Mouse (Mus musculus) intestine, embryonic 14.5 days (tissue): ENCODE measurements around the gene Gm10100. TPM values are rescaled to one million over a fixed set of nuclear protein-coding genes. Genes with fewer than 3 reads are reported as not detected.
"Not testable (repeated sequence)": the region's sequence is repeated elsewhere in the genome, so short reads cannot be mapped to it uniquely, and the experiment has no call there.

ENCODE experiments used
- ATAC-seq: fragments of 200-750 bp; cut with Nextera tagmentation; replicated peaks from 2 replicates; pipeline ENCODE4 v1.8.0; 2017; ENCODE audit warnings: low read depth, moderate number of reproducible peaks, moderate TSS enrichment, moderate library complexity; ENCODE audit not compliant: low FRiP score, low TSS enrichment
- DNase-seq: peaks from one replicate; pipeline ENCODE4 v3.0.0-alpha.2; 2018; ENCODE audit warnings: low spot score
- H3K27ac ChIP-seq: fragments of 300-500 bp; sonication (generic); 2 replicates; pipeline ENCODE4 v1.5.1; 2014; ENCODE audit warnings: low read depth, mild to moderate bottlenecking, control low read depth
- H3K27me3 ChIP-seq: fragments of 300-500 bp; sonication (generic); replicated peaks from 2 replicates; pipeline ENCODE4 v1.6.1; 2014; ENCODE audit warnings: low read length, control low read depth; ENCODE audit not compliant: control insufficient read depth, insufficient read depth
- H3K36me3 ChIP-seq: fragments of 300-500 bp; sonication (generic); 2 replicates; pipeline ENCODE4 v1.6.1; 2014; ENCODE audit warnings: low read length, control low read depth; ENCODE audit not compliant: control insufficient read depth, insufficient read depth
- H3K4me1 ChIP-seq: fragments of 300-500 bp; sonication (generic); replicated peaks from 2 replicates; pipeline ENCODE4 v1.6.1; 2014; ENCODE audit warnings: low read length, control low read depth, mixed read lengths; ENCODE audit not compliant: control insufficient read depth, insufficient read depth
- H3K4me2 ChIP-seq: fragments of 300-500 bp; sonication (generic); 2 replicates; pipeline ENCODE4 v1.6.1; 2014; ENCODE audit warnings: low read length
- H3K4me3 ChIP-seq: fragments of 300-500 bp; sonication (generic); 2 replicates; pipeline ENCODE4 v1.5.1; 2014; ENCODE audit warnings: low read depth, low read length, control low read depth, mixed read lengths
- H3K9ac ChIP-seq: fragments of 300-500 bp; sonication (generic); 2 replicates; pipeline ENCODE4 v1.6.1; 2014; ENCODE audit warnings: mild to moderate bottlenecking, low read length
- H3K9me3 ChIP-seq: fragments of 300-500 bp; sonication (generic); 2 replicates; pipeline ENCODE4 v1.6.1; 2016; ENCODE audit warnings: low read length, control low read depth; ENCODE audit not compliant: control insufficient read depth
- WGBS: fragments of 180-500 bp; shearing (Covaris S2); extraction: QIAGEN DNeasy Blood & Tissue Kit; methylation state at CpG from one replicate; pipeline ENCODE4 v1.1.7; 2014; 5-methylcytosine and 5-hydroxymethylcytosine counted together
- polyA plus RNA-seq: library from polyadenylated mRNA; unstranded; fragments of >200 nt; fragmentation: Nextera tagmentation; extraction: Ambion mirVana; gene quantifications from 2 replicates; pipeline ENCODE4 v1.2.1, GENCODE M21; 2014

The Gm10100 gene
- polyA plus RNA-seq, 1 experiment from 2014 or later = not detected

GRCm38 (mm10) chr10:77771225-77771624 lies 44.9 kb downstream of the Gm10100 start, which contains the start of gene Gm3238:
Gene Gm3238, minus strand, starts transcription at chr10:77771325.
- WGBS = 75% methylated on average over 1 of the region's 1 CpGs
- not testable (repeated sequence) for H3K9me3 ChIP-seq, H3K36me3 ChIP-seq, ATAC-seq, H3K27me3 ChIP-seq, H3K4me2 ChIP-seq, H3K4me3 ChIP-seq, H3K4me1 ChIP-seq, H3K9ac ChIP-seq, DNase-seq, H3K27ac ChIP-seq

DNA sequence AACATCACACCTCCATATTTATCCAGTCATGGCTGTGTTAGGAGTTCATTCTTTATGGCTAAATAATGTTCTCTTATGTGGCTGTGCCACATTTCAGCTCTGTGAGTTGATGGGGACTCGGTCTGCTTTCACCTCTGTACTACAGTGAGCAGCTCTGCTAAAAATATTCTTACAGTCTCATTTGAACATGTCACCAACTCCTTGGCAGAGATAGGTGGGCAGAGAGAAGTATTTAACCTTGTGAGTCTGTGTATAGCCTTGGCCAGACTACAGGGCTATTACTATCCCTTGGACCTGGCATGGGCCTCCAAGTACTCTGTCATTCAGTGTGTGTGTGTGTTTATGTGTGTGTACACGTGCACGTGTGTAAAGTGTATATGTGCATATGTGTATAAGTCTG lies 45.9 kb downstream of the Gm10100 start:
- H3K4me2 ChIP-seq, H3K27me3 ChIP-seq, ATAC-seq, H3K9me3 ChIP-seq, H3K36me3 ChIP-seq, H3K4me3 ChIP-seq, H3K9ac ChIP-seq, H3K4me1 ChIP-seq, H3K27ac ChIP-seq, DNase-seq: not testable (repeated sequence)
- WGBS = 90% methylated on average over 1 of the region's 3 CpGs

Other genes with a start within 250 kb of the Gm10100 start
- 39.1 and 41.0 TPM in 2 replicates for gene Fam207a, start 210.7 kb upstream of the Gm10100 start, polyA plus RNA-seq
- 1.9 and 3.1 TPM in 2 replicates for gene Itgb2, start 196.2 kb upstream of the Gm10100 start, polyA plus RNA-seq
- 155 and 156 TPM in 2 replicates for gene Pttg1ip, start 144.8 kb upstream of the Gm10100 start, polyA plus RNA-seq
- gene Sumo3, start 120.4 kb upstream of the Gm10100 start, polyA plus RNA-seq = 314 and 336 TPM in 2 replicates
- gene Gm49325, start 120.3 kb upstream of the Gm10100 start, polyA plus RNA-seq = 2.0 TPM in 1 of 2 replicates, not detected in the other
- 46.7 and 48.5 TPM in 2 replicates for gene Ube2g2, start 104.2 kb upstream of the Gm10100 start, polyA plus RNA-seq
- 0.62 and 1.2 TPM in 2 replicates for gene Tspear, start 39.9 kb upstream of the Gm10100 start, polyA plus RNA-seq
- not detected in 2 replicates for gene Gm19402, start 35.7 kb upstream of the Gm10100 start, polyA plus RNA-seq
- gene Gm9508, start 29.3 kb upstream of the Gm10100 start, polyA plus RNA-seq = not detected in 2 replicates
- not detected in 2 replicates for gene Gm10272, start 19.9 kb upstream of the Gm10100 start, polyA plus RNA-seq
- gene Gm10024, start 15.0 kb upstream of the Gm10100 start, polyA plus RNA-seq = not detected in 2 replicates
- gene Gm10142, start 10.7 kb upstream of the Gm10100 start, polyA plus RNA-seq = not detected in 2 replicates
- not detected in 2 replicates for gene Krtap12-1, start 5.9 kb upstream of the Gm10100 start, polyA plus RNA-seq
- not detected in 2 replicates for gene Gm18596, start 16.2 kb downstream of the Gm10100 start, polyA plus RNA-seq
- not detected in 2 replicates for gene Gm9736, start 24.9 kb downstream of the Gm10100 start, polyA plus RNA-seq
- gene Gm3233, start 33.2 kb downstream of the Gm10100 start, polyA plus RNA-seq = not detected in 2 replicates
- not detected in 2 replicates for gene Gm3238, start 44.8 kb downstream of the Gm10100 start, polyA plus RNA-seq
- gene Gm7138, start 50.5 kb downstream of the Gm10100 start, polyA plus RNA-seq = not detected in 2 replicates
- not detected in 2 replicates for gene Gm3250, start 56.1 kb downstream of the Gm10100 start, polyA plus RNA-seq
- not detected in 2 replicates for gene Gm7137, start 61.7 kb downstream of the Gm10100 start, polyA plus RNA-seq
- not detected in 2 replicates for gene Gm9639, start 68.6 kb downstream of the Gm10100 start, polyA plus RNA-seq
- not detected in 2 replicates for gene Gm19668, start 72.6 kb downstream of the Gm10100 start, polyA plus RNA-seq
- not detected in 2 replicates for gene Gm9507, start 85.4 kb downstream of the Gm10100 start, polyA plus RNA-seq
- not detected in 2 replicates for gene Gm2696, start 88.2 kb downstream of the Gm10100 start, polyA plus RNA-seq
- gene Krtap10-4, start 100.6 kb downstream of the Gm10100 start, polyA plus RNA-seq = not detected in 2 replicates
- gene Krtap10-10, start 109.5 kb downstream of the Gm10100 start, polyA plus RNA-seq = not detected in 2 replicates
- not detected in 2 replicates for gene Gm36176, start 120.3 kb downstream of the Gm10100 start, polyA plus RNA-seq
- not detected in 2 replicates for gene Gm10318, start 126.4 kb downstream of the Gm10100 start, polyA plus RNA-seq
- not detected in 2 replicates for gene Gm3285, start 135.5 kb downstream of the Gm10100 start, polyA plus RNA-seq
- 3.9 and 4.2 TPM in 2 replicates for gene Lrrc3, start 176.1 kb downstream of the Gm10100 start, polyA plus RNA-seq
- 0.42 and 1.2 TPM in 2 replicates for gene Trpm2, start 244.1 kb downstream of the Gm10100 start, polyA plus RNA-seq